Mouse (Mus musculus): ENCODE measurements around the gene Nup155. TPM values are rescaled to one million over a fixed set of nuclear protein-coding genes. Genes with fewer than 3 reads are reported as not detected.
"Not testable (repeated sequence)": the region's sequence is repeated elsewhere in the genome, so short reads cannot be mapped to it uniquely, and the experiment has no call there.

Gene Nup155
- 24.7 and 27.3 TPM in 2 replicates for polyA plus RNA-seq (2016; fragmentation: Nextera tagmentation; extraction: Ambion mirVana)

DNA sequence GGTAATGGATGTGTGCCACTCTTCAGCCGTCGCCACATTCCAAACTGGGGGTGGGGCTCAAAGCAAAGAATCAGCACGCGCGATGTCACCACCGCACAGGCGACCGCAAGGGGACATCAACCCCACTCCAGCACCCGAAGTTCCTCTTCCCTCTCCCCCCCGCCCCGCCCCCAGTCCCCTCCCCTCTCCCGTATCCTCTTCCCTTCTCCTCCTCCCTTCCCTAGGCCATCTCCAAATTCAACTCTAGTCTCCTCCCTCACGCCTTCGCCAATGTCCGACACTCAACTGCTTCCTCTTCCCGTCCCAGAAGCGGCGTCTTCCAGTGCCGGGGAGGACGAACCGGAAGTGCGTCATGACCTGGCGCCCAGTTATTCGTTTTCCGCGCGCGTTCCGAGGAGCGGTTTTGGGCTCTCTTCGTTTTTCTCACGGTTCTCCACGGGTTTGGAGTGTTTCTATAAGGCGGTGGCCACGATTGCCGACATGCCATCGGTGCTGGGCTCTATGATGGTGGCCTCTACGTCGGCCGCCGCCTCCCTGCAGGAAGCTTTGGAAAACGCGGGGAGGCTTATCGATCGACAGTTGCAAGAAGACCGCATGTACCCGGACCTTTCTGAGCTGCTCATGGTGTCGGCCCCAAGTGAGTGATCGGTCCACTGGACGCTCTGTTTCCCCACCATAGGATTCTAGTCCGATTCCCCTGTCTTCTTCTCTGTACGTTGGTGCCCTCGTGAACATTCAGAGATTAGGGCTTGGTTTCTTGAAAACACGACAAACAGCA is at the start of gene Nup155:
Gene Nup155 (plus strand): TSS at position 308 of the 778 bp plus-strand sequence.
- no peaks in the 10 kb centered on the region for H3K9me3 ChIP-seq
- H3K36me3 ChIP-seq, result peaks cover 23% of the 10 kb centered on the region
- H3K27ac ChIP-seq, result peak within 1 kb of the TSS; percentile 75
- H3K4me2 ChIP-seq, result peak within 1 kb of the TSS; percentile 77
- peak; percentile 93 for ATAC-seq (ENCODE audit: insufficient number of reproducible peaks, insufficient read depth, low FRiP score, low TSS enrichment, low read depth)
- peak within 1 kb of the TSS; percentile 80 for H3K9ac ChIP-seq (replicated peaks)
- H3K27me3 ChIP-seq, result no peaks in the 10 kb centered on the region
- H3K4me3 ChIP-seq (replicated peaks), result peak within 1 kb of the TSS; percentile 76
- under 1% methylated on average over 54 of the region's 54 CpGs for WGBS
- H3K4me1 ChIP-seq (replicated peaks), result peaks cover 15% of the 10 kb centered on the region

GRCm38 (mm10) chr15:8065221-8065620 is 43.9 kb upstream of the Nup155 start:
- no peak overlapping the region for H3K27ac ChIP-seq
- H3K9me3 ChIP-seq, result no peaks in the 10 kb centered on the region
- H3K4me2 ChIP-seq, result no peak overlapping the region
- H3K27me3 ChIP-seq, result no peaks in the 10 kb centered on the region
- WGBS, result 81% methylated on average over 6 of the region's 6 CpGs
- H3K36me3 ChIP-seq, result peaks cover 28% of the 10 kb centered on the region
- H3K4me3 ChIP-seq (replicated peaks), result no peak overlapping the region
- no peaks in the 10 kb centered on the region for H3K4me1 ChIP-seq (replicated peaks)
- H3K9ac ChIP-seq (replicated peaks), result no peak overlapping the region
- no peak for ATAC-seq (ENCODE audit: insufficient number of reproducible peaks, insufficient read depth, low FRiP score, low TSS enrichment, low read depth)

DNA sequence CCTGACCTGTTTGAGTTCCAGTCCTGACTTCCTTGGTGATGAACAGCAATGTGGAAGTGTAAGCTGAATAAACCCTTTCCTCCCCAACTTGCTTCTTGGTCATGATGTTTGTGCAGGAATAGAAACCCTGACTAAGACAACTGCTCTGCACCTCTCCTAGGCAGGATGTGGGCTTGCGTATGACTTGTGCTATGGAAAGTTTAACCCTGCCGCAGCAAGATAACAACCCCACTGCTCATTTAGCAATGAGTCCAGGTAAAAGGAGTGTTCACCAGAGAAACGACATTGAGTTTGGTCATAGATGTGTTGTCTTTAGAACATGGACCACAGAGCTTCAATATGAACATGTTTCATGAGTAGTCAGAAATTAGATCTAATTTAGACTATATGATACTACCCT is 35.9 kb upstream of the Nup155 start:
- not testable (repeated sequence) for H3K27ac ChIP-seq; H3K27me3 ChIP-seq; H3K9me3 ChIP-seq; H3K9ac ChIP-seq (replicated peaks); H3K4me1 ChIP-seq (replicated peaks); H3K4me3 ChIP-seq (replicated peaks); H3K4me2 ChIP-seq; ATAC-seq (ENCODE audit: insufficient number of reproducible peaks, insufficient read depth, low FRiP score, low TSS enrichment, low read depth)
- H3K36me3 ChIP-seq, result peaks cover 63% of the 10 kb centered on the region
- WGBS, result 93% methylated on average over 3 of the region's 3 CpGs

- WGBS, result 92% methylated on average over 8 of the region's 8 CpGs
- Histone ChIP-seq H3K36me3 (peaks cover 38% of the 10 kb centered on the region), H3K4me2 (no peak overlapping the region), H3K27me3 (no peaks in the 10 kb centered on the region), H3K4me3 (replicated peaks) (no peak overlapping the region), H3K4me1 (replicated peaks) (no peaks in the 10 kb centered on the region), H3K9me3 (no peaks in the 10 kb centered on the region), H3K9ac (replicated peaks) (no peak overlapping the region), H3K27ac (no peak overlapping the region)
- no peak for ATAC-seq (ENCODE audit: insufficient number of reproducible peaks, insufficient read depth, low FRiP score, low TSS enrichment, low read depth)
These were observed 26.9 kb upstream of the Nup155 start for GRCm38 (mm10) chr15:8082139-8082538.

DNA sequence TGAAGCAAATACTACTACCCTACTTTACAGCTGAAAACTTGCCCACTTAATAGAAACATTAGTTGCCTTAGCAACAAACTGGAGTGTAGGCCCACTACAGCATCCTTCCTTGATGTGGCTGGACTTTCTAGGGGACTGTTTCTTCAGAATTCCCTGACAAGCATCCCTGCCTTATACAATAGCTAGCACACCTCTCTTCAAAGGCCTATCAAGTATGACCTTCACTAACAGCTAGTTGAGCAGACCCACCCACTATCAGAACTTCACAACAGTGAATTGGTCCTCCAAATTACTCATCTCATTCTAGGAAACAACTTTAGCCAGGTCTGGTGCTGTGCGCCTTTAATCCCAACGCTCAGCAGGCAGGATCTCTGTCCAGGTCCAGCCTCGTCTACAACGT is 21.8 kb upstream of the Nup155 start:
- Histone ChIP-seq H3K4me1 (replicated peaks) (no peaks in the 10 kb centered on the region), H3K9ac (replicated peaks) (no peak overlapping the region), H3K4me3 (replicated peaks) (no peak overlapping the region), H3K27me3 (no peaks in the 10 kb centered on the region), H3K27ac (no peak overlapping the region), H3K4me2 (no peak overlapping the region), H3K36me3 (peaks cover 27% of the 10 kb centered on the region), H3K9me3 (no peaks in the 10 kb centered on the region)
- no peak for ATAC-seq (ENCODE audit: insufficient number of reproducible peaks, insufficient read depth, low FRiP score, low TSS enrichment, low read depth)
- whole genome bisulfite sequencing, result 96% methylated on average over 4 of the region's 4 CpGs

DNA sequence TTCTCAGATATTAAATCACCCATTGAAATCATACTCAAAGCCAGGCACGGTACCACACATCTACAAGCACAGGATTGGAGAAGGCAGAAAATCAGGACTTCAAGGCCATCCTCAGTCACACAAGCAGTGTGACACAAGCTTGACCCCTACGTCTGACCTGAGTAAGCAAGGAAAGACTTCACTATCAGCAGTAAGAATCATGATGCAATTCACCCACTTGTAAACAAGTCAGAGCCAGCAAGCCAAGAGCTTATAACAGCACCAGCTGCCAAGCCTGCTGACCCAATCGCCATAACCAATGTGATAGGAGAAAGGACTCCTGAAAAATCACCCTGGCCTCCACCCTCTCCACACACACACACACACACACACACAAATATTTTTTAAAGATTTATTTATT is 20.4 kb upstream of the Nup155 start:
- Histone ChIP-seq H3K27ac (no peak overlapping the region), H3K27me3 (no peaks in the 10 kb centered on the region), H3K4me2 (no peak overlapping the region), H3K9ac (replicated peaks) (no peak overlapping the region), H3K9me3 (no peaks in the 10 kb centered on the region), H3K4me3 (replicated peaks) (no peak overlapping the region), H3K4me1 (replicated peaks) (no peaks in the 10 kb centered on the region), H3K36me3 (peaks cover 40% of the 10 kb centered on the region)
- ATAC-seq (ENCODE audit: insufficient number of reproducible peaks, insufficient read depth, low FRiP score, low TSS enrichment, low read depth), result no peak
- 85% methylated on average over 3 of the region's 3 CpGs for WGBS

DNA sequence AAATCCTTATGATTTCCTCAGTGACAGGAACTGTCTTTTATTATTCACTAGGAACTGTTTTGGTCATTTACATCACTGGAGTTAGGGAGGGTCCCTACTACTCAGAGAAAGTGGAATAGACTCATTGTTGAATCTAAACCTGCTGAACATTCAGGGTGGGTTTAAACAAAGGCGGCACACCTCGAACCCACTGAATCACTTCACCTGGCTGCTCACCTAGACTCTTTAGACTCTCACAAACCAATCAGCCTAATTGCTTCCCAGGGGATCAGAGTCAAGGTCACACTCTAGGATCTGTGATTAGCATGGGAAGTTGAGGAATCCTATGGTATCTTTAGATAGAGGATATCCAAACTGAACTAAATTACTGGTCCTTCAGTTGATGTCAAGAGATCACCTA is 18.4 kb upstream of the Nup155 start:
- Histone ChIP-seq H3K36me3 (peaks cover 54% of the 10 kb centered on the region), H3K4me2 (no peak overlapping the region), H3K4me3 (replicated peaks) (no peak overlapping the region), H3K27ac (no peak overlapping the region), H3K9me3 (no peaks in the 10 kb centered on the region), H3K9ac (replicated peaks) (no peak overlapping the region), H3K27me3 (no peaks in the 10 kb centered on the region), H3K4me1 (replicated peaks) (no peaks in the 10 kb centered on the region)
- ATAC-seq (ENCODE audit: insufficient number of reproducible peaks, insufficient read depth, low FRiP score, low TSS enrichment, low read depth), result no peak
- 93% methylated on average over 2 of the region's 2 CpGs for WGBS

GRCm38 (mm10) chr15:8092668-8093067 is 16.4 kb upstream of the Nup155 start:
- H3K27ac ChIP-seq; H3K9ac ChIP-seq (replicated peaks): not testable (repeated sequence)

GRCm38 (mm10) chr15:8097853-8098252 is 11.2 kb upstream of the Nup155 start:
- no peaks in the 10 kb centered on the region for H3K9me3 ChIP-seq
- peak overlapping the region; percentile 90 for H3K4me3 ChIP-seq (replicated peaks)
- 25% methylated on average over 7 of the region's 7 CpGs for WGBS
- H3K4me1 ChIP-seq (replicated peaks), result peaks cover 4% of the 10 kb centered on the region; the same call in 1 of the 2 replicates
- peaks cover 31% of the 10 kb centered on the region for H3K36me3 ChIP-seq
- H3K27me3 ChIP-seq, result no peaks in the 10 kb centered on the region
- no peak overlapping the region for H3K27ac ChIP-seq
- no peak overlapping the region for H3K9ac ChIP-seq (replicated peaks)
- no peak for ATAC-seq (ENCODE audit: insufficient number of reproducible peaks, insufficient read depth, low FRiP score, low TSS enrichment, low read depth)
- H3K4me2 ChIP-seq, result peak overlapping the region; percentile 58

More at GRCm38 (mm10) chr15:8092668-8093067, 16.4 kb upstream of the Nup155 start:
- not testable (repeated sequence) for H3K4me3 ChIP-seq (replicated peaks); H3K4me1 ChIP-seq (replicated peaks); H3K9me3 ChIP-seq; H3K4me2 ChIP-seq; ATAC-seq (ENCODE audit: insufficient number of reproducible peaks, insufficient read depth, low FRiP score, low TSS enrichment, low read depth); H3K27me3 ChIP-seq
- WGBS, result 97% methylated on average over 1 of the region's 1 CpGs
- peaks cover 62% of the 10 kb centered on the region for H3K36me3 ChIP-seq

DNA sequence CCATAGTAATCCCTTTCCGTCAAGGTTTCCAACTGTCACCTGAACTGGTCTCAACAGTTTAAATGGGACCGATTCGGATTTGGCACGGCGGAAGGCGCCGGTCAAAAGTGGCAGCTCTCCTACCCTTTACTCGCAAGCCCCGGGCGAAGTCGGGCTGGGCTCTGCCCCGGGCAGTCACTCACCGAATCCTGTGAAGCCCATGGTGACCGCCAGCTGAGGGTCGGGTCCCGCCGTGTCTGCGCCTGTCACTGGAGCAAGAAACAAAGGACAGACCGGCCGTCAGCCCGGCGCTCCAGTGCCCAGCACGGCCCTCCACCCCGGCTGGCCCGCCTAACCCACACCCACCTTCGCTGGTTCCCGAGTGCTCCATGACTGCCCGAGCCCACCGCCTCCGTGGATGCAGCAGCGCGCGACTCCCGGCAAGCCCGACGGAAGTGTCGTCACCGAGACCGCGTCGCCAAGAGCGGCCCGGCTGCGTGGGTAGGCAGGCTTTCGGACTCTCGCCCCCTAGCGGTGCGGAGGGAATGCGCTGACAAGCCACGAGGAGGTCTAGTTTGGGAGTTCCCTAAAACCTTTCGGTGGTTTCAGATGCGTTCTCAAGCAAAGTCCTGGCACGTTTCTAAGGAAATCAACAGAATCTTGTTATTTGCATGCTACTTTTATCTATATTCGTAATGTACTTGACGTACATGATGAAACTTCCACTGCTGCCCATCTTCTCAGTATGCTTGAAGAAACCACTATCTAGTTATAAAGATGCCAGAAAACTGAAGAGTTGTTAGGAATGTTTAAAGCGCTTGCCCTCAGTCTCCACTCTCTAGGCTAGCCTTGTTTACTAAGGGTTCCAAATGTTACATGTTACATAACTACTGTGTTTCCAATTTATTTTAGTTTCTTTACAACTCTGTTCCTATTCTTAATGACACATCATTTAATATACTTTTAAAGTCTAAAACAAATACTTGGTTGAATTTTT is 10.0 kb upstream of the Nup155 start, which contains the start of gene Wdr70:
Gene Wdr70 (minus strand): TSS at position 436 of the 976 bp plus-strand sequence.
- no peaks in the 10 kb centered on the region for H3K27me3 ChIP-seq
- peak within 1 kb of the TSS; percentile 58 for H3K4me2 ChIP-seq
- H3K4me3 ChIP-seq (replicated peaks), result peak within 1 kb of the TSS; percentile 90
- no peak within 1 kb of the TSS for H3K27ac ChIP-seq
- peak; percentile 94 for ATAC-seq (ENCODE audit: insufficient number of reproducible peaks, insufficient read depth, low FRiP score, low TSS enrichment, low read depth)
- peak within 1 kb of the TSS; percentile 82 for H3K9ac ChIP-seq (replicated peaks)
- no peaks in the 10 kb centered on the region for H3K9me3 ChIP-seq
- WGBS, result 2% methylated on average over 56 of the region's 56 CpGs
- peaks cover 22% of the 10 kb centered on the region for H3K36me3 ChIP-seq
- peaks cover 4% of the 10 kb centered on the region; the same call in 1 of the 2 replicates for H3K4me1 ChIP-seq (replicated peaks)

DNA sequence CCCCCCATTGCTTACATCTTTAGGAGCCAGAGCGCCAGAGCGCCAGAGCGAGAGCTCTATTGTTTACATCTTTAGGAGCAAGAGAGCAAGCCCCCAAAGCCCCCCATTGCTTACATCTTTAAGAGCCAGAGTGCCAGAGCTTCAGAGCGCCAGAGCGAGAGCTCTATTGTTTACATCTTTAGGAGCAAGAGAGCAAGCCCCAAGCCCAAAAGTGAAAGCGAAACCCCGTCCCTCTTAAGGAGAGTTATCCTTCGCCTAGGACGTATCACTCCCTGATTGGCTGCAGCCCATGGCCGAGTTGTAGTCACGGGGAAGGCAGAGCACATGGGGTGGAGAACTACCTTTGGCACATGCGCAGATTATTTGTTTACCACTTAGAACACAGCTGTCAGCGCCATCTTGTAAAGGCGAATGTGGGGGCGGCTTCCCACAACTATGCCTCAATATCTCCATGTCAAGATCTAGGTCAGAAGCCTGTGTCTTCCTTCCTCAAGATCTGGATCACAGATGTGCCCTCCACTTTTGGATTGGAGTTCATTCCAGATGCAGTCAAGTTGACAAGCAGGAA is 7.0 kb upstream of the Nup155 start:
- not testable (repeated sequence) for H3K36me3 ChIP-seq; H3K4me1 ChIP-seq (replicated peaks); H3K9ac ChIP-seq (replicated peaks); ATAC-seq (ENCODE audit: insufficient number of reproducible peaks, insufficient read depth, low FRiP score, low TSS enrichment, low read depth); H3K9me3 ChIP-seq; H3K27me3 ChIP-seq; H3K27ac ChIP-seq; H3K4me3 ChIP-seq (replicated peaks); H3K4me2 ChIP-seq
- 89% methylated on average over 15 of the region's 15 CpGs for WGBS

Measured in limb, embryonic 12.5 days (tissue).